Mouse (Mus musculus): ENCODE data around the gene Cry2. TPM values are rescaled to one million over a fixed set of nuclear protein-coding genes. Genes with fewer than 3 reads are reported as not detected.

Gene Cry2
- polyA plus RNA-seq, 1 experiment from 2014 or later: 25.7 TPM

DNA sequence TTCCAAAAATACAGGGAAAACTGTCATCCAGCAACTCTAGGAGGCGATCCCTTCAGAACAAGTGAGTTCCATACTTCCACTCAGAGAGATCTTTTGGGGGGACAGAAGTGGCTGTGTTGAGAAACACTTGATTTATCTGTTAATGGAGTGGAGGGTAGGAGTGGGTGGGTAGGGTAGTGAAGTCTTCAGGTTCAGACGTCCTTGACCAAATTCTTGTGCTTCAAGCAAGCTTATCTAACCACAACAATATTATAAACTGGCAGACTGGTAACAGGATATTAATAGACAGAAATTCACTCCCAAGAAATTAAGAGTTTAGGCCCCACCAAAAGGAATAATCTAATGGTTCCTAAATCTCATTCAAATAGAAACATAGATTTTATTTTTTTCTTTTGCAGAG lies 3.8 kb downstream of the Cry2 start:
- peak overlapping the region; percentile 66; the same call in 1 of the 2 replicates for H3K27ac ChIP-seq
- ATAC-seq (ENCODE audit: borderline replicate concordance, extremely low read depth, low FRiP score, low TSS enrichment): no peak
- H3K36me3 ChIP-seq: no peaks in the 10 kb centered on the region
- no peak overlapping the region for H3K9ac ChIP-seq
- 50% methylated on average over 2 of the region's 2 CpGs for WGBS
- no peak overlapping the region for H3K4me2 ChIP-seq
- no peaks in the 10 kb centered on the region for H3K27me3 ChIP-seq
- no peaks in the 10 kb centered on the region for H3K9me3 ChIP-seq
- no peak overlapping the region for H3K4me3 ChIP-seq
- peaks cover 84% of the 10 kb centered on the region for H3K4me1 ChIP-seq

DNA sequence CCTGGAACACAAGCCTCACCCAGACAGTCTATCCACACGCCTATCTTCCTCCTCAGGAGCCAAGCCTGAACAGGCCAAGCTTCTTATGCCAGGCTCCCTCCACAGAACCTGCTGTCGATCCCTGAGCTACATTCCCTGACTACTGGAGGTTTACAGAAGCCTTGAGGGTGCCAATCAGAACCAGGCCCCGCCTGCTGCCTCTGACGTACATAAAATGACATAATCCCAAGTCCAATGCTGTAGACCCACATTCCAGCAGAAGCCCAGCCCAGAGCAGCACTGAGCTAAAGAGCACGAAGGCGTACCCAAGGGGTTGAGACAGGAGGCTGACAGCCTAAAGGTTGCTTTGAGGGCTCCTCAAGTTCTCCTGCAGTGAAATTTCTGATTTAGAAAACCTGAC lies 6.0 kb downstream of the Cry2 start:
- H3K4me1 ChIP-seq: peaks cover 92% of the 10 kb centered on the region
- H3K9ac ChIP-seq: no peak overlapping the region
- peak overlapping the region; percentile 72 for H3K27ac ChIP-seq
- no peak overlapping the region for H3K4me3 ChIP-seq
- 30% methylated on average over 6 of the region's 6 CpGs for WGBS
- ATAC-seq (ENCODE audit: borderline replicate concordance, extremely low read depth, low FRiP score, low TSS enrichment): peak; percentile 62; the same call in 1 of the 2 replicates
- H3K4me2 ChIP-seq: no peak overlapping the region
- H3K9me3 ChIP-seq: no peaks in the 10 kb centered on the region
- no peaks in the 10 kb centered on the region for H3K27me3 ChIP-seq
- H3K36me3 ChIP-seq: peaks cover 9% of the 10 kb centered on the region; the same call in 1 of the 2 replicates

- Histone ChIP-seq H3K36me3 (peaks cover 22% of the 10 kb centered on the region), H3K4me2 (no peak overlapping the region), H3K9me3 (no peaks in the 10 kb centered on the region), H3K27me3 (no peaks in the 10 kb centered on the region), H3K27ac (peak overlapping the region; percentile 43), H3K4me3 (no peak overlapping the region), H3K4me1 (peaks cover 77% of the 10 kb centered on the region), H3K9ac (no peak overlapping the region)
- WGBS: 52% methylated on average over 3 of the region's 3 CpGs
- no peak for ATAC-seq (ENCODE audit: borderline replicate concordance, extremely low read depth, low FRiP score, low TSS enrichment)
These were observed 7.4 kb downstream of the Cry2 start for GRCm38 (mm10) chr2:92426426-92426825.

DNA sequence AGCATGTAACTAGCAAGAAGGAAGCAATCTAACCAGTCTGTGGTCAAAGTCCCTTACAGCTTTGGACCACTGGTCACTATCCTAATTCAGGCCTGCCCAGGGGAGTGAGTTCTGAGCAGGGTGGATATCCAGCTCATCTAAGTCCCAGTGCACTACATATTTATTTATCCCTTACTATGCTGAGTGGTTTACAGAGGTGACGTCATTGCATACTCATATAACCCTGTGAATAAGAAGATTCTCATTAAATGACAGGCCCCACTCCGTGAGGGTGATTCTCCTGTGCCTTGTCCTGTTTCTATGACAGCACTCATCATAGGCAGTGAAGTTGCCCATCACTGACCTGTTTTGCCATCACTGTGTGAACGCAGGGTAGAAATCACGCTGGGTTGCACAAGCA lies 8.5 kb downstream of the Cry2 start:
- ATAC-seq (ENCODE audit: borderline replicate concordance, extremely low read depth, low FRiP score, low TSS enrichment): no peak
- Histone ChIP-seq H3K36me3 (peaks cover 33% of the 10 kb centered on the region), H3K27me3 (no peaks in the 10 kb centered on the region), H3K9me3 (no peaks in the 10 kb centered on the region), H3K4me1 (peaks cover 67% of the 10 kb centered on the region), H3K27ac (peak overlapping the region; percentile 90), H3K9ac (no peak overlapping the region), H3K4me2 (no peak overlapping the region), H3K4me3 (no peak overlapping the region)
- WGBS: 73% methylated on average over 4 of the region's 4 CpGs

DNA sequence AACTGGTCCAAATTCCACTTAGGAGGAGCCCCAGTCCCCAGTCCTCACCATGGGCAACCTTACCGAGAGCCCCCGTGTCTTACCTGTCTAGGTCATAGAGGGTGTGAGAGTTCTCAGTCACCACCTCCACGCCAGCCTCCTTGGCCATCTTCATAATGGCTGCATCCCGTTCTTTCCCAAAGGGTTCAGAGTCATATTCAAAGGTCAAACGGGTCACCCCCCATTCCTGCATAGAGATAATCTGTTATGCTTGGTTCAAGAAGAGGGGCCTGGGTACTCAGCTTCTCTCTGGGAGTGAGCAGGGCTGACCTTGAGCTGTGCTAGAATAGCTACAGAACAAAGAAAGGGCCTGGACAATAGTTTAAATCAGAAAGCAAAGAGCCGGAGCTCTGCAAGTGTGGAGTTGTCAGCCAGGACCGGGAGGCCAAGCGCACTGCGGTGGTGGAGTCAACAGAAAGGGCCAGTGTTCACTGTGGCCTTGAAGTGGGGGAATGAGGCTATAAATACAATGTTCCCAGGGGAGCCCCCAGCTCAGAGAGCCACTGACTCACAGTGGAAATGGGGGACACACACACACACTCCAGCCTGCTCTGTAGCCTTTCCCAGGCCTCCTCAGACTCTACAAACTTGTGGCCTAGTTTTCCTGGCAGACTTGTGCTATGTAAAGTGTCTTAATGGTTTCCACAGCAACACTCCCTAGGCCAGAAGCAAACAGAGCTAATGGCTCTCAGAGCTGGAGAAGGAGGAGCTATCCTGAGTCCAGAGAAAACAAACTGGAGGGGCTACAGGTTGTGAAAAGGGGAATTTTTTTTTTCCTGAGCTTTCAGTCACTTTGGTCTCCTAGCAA lies 9.2 kb downstream of the Cry2 start:
- Histone ChIP-seq H3K36me3 (peaks cover 40% of the 10 kb centered on the region), H3K27ac (peak overlapping the region; percentile 90), H3K27me3 (no peaks in the 10 kb centered on the region), H3K4me2 (peak overlapping the region; percentile 24; the same call in 1 of the 2 replicates), H3K9me3 (no peaks in the 10 kb centered on the region), H3K4me1 (peaks cover 61% of the 10 kb centered on the region), H3K4me3 (no peak overlapping the region), H3K9ac (no peak overlapping the region)
- WGBS: 61% methylated on average over 9 of the region's 9 CpGs
- ATAC-seq (ENCODE audit: borderline replicate concordance, extremely low read depth, low FRiP score, low TSS enrichment): peak; percentile 56

DNA sequence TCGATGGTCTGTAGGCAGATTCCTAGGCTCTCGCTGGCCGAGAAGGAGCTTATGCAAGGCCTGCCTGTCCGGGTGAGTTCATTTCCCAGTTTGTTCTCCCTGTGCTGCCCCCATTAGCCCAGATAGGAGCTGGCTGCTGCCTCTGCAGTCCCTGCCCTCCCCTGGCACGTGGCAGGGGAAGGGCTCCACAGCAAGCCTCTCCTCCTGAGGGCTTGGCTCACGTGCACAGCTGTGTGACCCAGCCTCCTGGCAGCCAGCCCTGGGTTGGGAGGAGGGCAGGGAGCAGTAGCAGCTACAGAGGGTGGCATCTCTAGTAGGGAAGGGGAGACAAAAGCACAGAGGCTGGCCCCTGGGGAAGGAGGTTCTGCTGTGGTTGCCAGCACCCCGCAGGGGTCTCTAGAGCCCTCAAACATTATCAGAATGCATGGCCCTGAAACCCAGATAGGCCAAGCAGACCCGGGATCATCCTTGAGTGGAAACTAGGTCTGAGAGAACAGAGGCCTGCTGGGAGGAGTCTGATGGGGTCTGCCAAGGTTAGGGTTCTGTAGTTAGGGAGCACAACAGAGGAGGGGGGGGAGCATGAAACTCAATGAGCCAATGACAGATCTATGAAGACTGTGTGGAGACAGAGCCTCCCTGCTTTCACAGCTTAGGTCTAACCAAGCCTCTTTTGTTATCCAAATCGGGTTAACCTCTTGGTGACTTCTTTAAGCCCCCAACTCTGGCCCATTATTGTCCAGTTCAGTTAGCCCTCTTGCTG lies 10.0 kb downstream of the Cry2 start:
- Histone ChIP-seq H3K9ac (no peak overlapping the region), H3K27me3 (no peaks in the 10 kb centered on the region), H3K4me3 (no peak overlapping the region), H3K4me1 (peaks cover 53% of the 10 kb centered on the region), H3K9me3 (no peaks in the 10 kb centered on the region), H3K36me3 (peaks cover 46% of the 10 kb centered on the region), H3K4me2 (no peak overlapping the region), H3K27ac (peak overlapping the region; percentile 90)
- peak; percentile 71 for ATAC-seq (ENCODE audit: borderline replicate concordance, extremely low read depth, low FRiP score, low TSS enrichment)
- 58% methylated on average over 9 of the region's 9 CpGs for WGBS

DNA sequence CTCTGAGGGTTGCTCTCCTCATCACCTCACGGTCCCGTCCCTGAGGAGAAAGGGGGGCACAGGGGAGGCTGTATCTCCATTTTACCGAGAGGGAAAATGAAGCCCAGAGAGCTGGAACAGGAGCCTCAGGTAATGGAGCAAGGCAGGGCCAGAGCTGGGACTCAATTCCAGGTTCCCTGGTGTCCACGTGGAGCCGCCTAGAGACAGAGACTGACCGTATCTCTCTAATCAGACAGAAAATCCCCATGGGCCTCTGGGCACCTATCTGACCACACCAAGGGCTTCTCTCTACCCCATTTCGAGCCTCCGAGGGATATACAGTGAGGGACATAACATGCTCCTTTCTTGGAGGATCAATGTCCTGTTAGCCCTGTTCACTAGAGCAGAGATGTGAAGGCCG lies 10.7 kb downstream of the Cry2 start:
- Histone ChIP-seq H3K9me3 (no peaks in the 10 kb centered on the region), H3K4me3 (no peak overlapping the region), H3K27me3 (no peaks in the 10 kb centered on the region), H3K4me2 (no peak overlapping the region), H3K9ac (no peak overlapping the region), H3K27ac (peak overlapping the region; percentile 27), H3K4me1 (peaks cover 46% of the 10 kb centered on the region), H3K36me3 (peaks cover 53% of the 10 kb centered on the region)
- WGBS: 87% methylated on average over 9 of the region's 9 CpGs
- ATAC-seq (ENCODE audit: borderline replicate concordance, extremely low read depth, low FRiP score, low TSS enrichment): no peak

GRCm38 (mm10) chr2:92422388-92423135 lies 11.3 kb downstream of the Cry2 start:
- Histone ChIP-seq H3K27me3 (no peaks in the 10 kb centered on the region), H3K9ac (no peak overlapping the region), H3K9me3 (no peaks in the 10 kb centered on the region), H3K4me2 (no peak overlapping the region), H3K27ac (no peak overlapping the region), H3K36me3 (peaks cover 55% of the 10 kb centered on the region), H3K4me3 (no peak overlapping the region), H3K4me1 (peaks cover 40% of the 10 kb centered on the region)
- WGBS: 58% methylated on average over 10 of the region's 10 CpGs
- ATAC-seq (ENCODE audit: borderline replicate concordance, extremely low read depth, low FRiP score, low TSS enrichment): no peak

- no peak overlapping the region for H3K4me3 ChIP-seq
- no peak overlapping the region for H3K27ac ChIP-seq
- H3K4me2 ChIP-seq: no peak overlapping the region
- H3K9ac ChIP-seq: no peak overlapping the region
- ATAC-seq (ENCODE audit: borderline replicate concordance, extremely low read depth, low FRiP score, low TSS enrichment): no peak
- no peaks in the 10 kb centered on the region for H3K27me3 ChIP-seq
- peaks cover 55% of the 10 kb centered on the region for H3K36me3 ChIP-seq
- H3K4me1 ChIP-seq: peaks cover 34% of the 10 kb centered on the region
- no peaks in the 10 kb centered on the region for H3K9me3 ChIP-seq
- 91% methylated on average over 7 of the region's 7 CpGs for WGBS
These were observed 12.0 kb downstream of the Cry2 start for GRCm38 (mm10) chr2:92421723-92422387.

GRCm38 (mm10) chr2:92411705-92412104 lies 22.1 kb downstream of the Cry2 start:
- no peak overlapping the region for H3K9ac ChIP-seq
- peaks cover 79% of the 10 kb centered on the region for H3K36me3 ChIP-seq
- H3K27me3 ChIP-seq: no peaks in the 10 kb centered on the region
- ATAC-seq (ENCODE audit: borderline replicate concordance, extremely low read depth, low FRiP score, low TSS enrichment): no peak
- 83% methylated on average over 10 of the region's 10 CpGs for WGBS
- H3K4me2 ChIP-seq: no peak overlapping the region
- H3K4me1 ChIP-seq: no peaks in the 10 kb centered on the region
- H3K4me3 ChIP-seq: no peak overlapping the region
- no peaks in the 10 kb centered on the region for H3K9me3 ChIP-seq
- H3K27ac ChIP-seq: no peak overlapping the region

GRCm38 (mm10) chr2:92408309-92409045 lies 25.4 kb downstream of the Cry2 start:
- WGBS: 85% methylated on average over 18 of the region's 18 CpGs
- no peaks in the 10 kb centered on the region for H3K27me3 ChIP-seq

More at GRCm38 (mm10) chr2:92408309-92409045, 25.4 kb downstream of the Cry2 start:
- Histone ChIP-seq H3K36me3 (peaks cover 69% of the 10 kb centered on the region), H3K4me2 (no peak overlapping the region), H3K9me3 (no peaks in the 10 kb centered on the region), H3K9ac (no peak overlapping the region), H3K27ac (no peak overlapping the region), H3K4me1 (no peaks in the 10 kb centered on the region), H3K4me3 (no peak overlapping the region)
- no peak for ATAC-seq (ENCODE audit: borderline replicate concordance, extremely low read depth, low FRiP score, low TSS enrichment)
